Mouse (Mus musculus): ENCODE data around the gene Lrsam1. TPM values are rescaled to one million over a fixed set of nuclear protein-coding genes. Genes with fewer than 3 reads are reported as not detected.

Lrsam1 gene
- total and polyA plus RNA-seq, 3 experiments: 5.0 to 12.8 (median 9.5) TPM

GRCm38 (mm10) chr2:32890280-32890679 is 71.1 kb downstream of the Lrsam1 start:
- peaks cover 56% of the 10 kb centered on the region for H3K4me1 ChIP-seq (ENCODE audit: insufficient read depth, low read depth, low read length)
- DNase-seq (ENCODE audit: low spot score) (no peak), ATAC-seq (ENCODE audit: extremely low read depth, insufficient number of reproducible peaks, low FRiP score, poor library complexity, severe bottlenecking) (no peak)
- no peaks in the 10 kb centered on the region for H3K36me3 ChIP-seq (replicated peaks)
- peaks cover 29% of the 10 kb centered on the region for H3K27me3 ChIP-seq (ENCODE audit: insufficient read depth, low read length)
- no peak for TF ChIP-seq GATA2 (IDR thresholded peaks at IDR 0.05; ENCODE audit: borderline replicate concordance, low read depth, low read length)
- no peak for TF ChIP-seq POLR2AphosphoS5 (IDR thresholded peaks at IDR 0.05; ENCODE audit: insufficient replicate concordance, low read depth, low read length)
- no peak for TF ChIP-seq TAL1 (conservative IDR thresholded peaks at IDR 0.05; ENCODE audit: low read depth, low read length)
- no peak for TF ChIP-seq GATA1 (IDR thresholded peaks at IDR 0.05; ENCODE audit: borderline replicate concordance, low read length)
- TF ChIP-seq CTCF (IDR thresholded peaks at IDR 0.05; ENCODE audit: low read depth, low read length): no peak
- no peak overlapping the region for H3K4me3 ChIP-seq (ENCODE audit: low read depth, low read length)
- peaks cover 4% of the 10 kb centered on the region; the same call in 1 of the 2 replicates for H3K9me3 ChIP-seq (replicated peaks)

GRCm38 (mm10) chr2:32888551-32888950 is 72.9 kb downstream of the Lrsam1 start:
- DNase-seq (ENCODE audit: low spot score): no peak
- Histone ChIP-seq H3K27me3 (ENCODE audit: insufficient read depth, low read length) (peaks cover 40% of the 10 kb centered on the region), H3K9me3 (replicated peaks) (no peaks in the 10 kb centered on the region), H3K4me3 (ENCODE audit: low read depth, low read length) (no peak overlapping the region), H3K4me1 (ENCODE audit: insufficient read depth, low read depth, low read length) (peaks cover 40% of the 10 kb centered on the region), H3K36me3 (replicated peaks) (no peaks in the 10 kb centered on the region)
- TF ChIP-seq POLR2AphosphoS5 (IDR thresholded peaks at IDR 0.05; ENCODE audit: insufficient replicate concordance, low read depth, low read length) (no peak), TAL1 (conservative IDR thresholded peaks at IDR 0.05; ENCODE audit: low read depth, low read length) (no peak), GATA2 (IDR thresholded peaks at IDR 0.05; ENCODE audit: borderline replicate concordance, low read depth, low read length) (no peak), GATA1 (IDR thresholded peaks at IDR 0.05; ENCODE audit: borderline replicate concordance, low read length) (no peak), CTCF (IDR thresholded peaks at IDR 0.05; ENCODE audit: low read depth, low read length) (no peak)
- ATAC-seq (ENCODE audit: extremely low read depth, insufficient number of reproducible peaks, low FRiP score, poor library complexity, severe bottlenecking): no peak

GRCm38 (mm10) chr2:32888029-32888428 is 73.4 kb downstream of the Lrsam1 start:
- Histone ChIP-seq H3K27me3 (ENCODE audit: insufficient read depth, low read length) (peaks cover 41% of the 10 kb centered on the region), H3K36me3 (replicated peaks) (no peaks in the 10 kb centered on the region), H3K9me3 (replicated peaks) (no peaks in the 10 kb centered on the region), H3K4me1 (ENCODE audit: insufficient read depth, low read depth, low read length) (peaks cover 35% of the 10 kb centered on the region), H3K4me3 (ENCODE audit: low read depth, low read length) (no peak overlapping the region)
- DNase-seq (ENCODE audit: low spot score) (no peak), ATAC-seq (ENCODE audit: extremely low read depth, insufficient number of reproducible peaks, low FRiP score, poor library complexity, severe bottlenecking) (no peak)
- no peak for TF ChIP-seq GATA1 (IDR thresholded peaks at IDR 0.05; ENCODE audit: borderline replicate concordance, low read length)
- no peak for TF ChIP-seq CTCF (IDR thresholded peaks at IDR 0.05; ENCODE audit: low read depth, low read length)
- no peak for TF ChIP-seq TAL1 (conservative IDR thresholded peaks at IDR 0.05; ENCODE audit: low read depth, low read length)
- TF ChIP-seq GATA2 (IDR thresholded peaks at IDR 0.05; ENCODE audit: borderline replicate concordance, low read depth, low read length): no peak
- TF ChIP-seq POLR2AphosphoS5 (IDR thresholded peaks at IDR 0.05; ENCODE audit: insufficient replicate concordance, low read depth, low read length): no peak

- TF ChIP-seq GATA2 (IDR thresholded peaks at IDR 0.05; ENCODE audit: borderline replicate concordance, low read depth, low read length) (no peak), GATA1 (IDR thresholded peaks at IDR 0.05; ENCODE audit: borderline replicate concordance, low read length) (no peak), TAL1 (conservative IDR thresholded peaks at IDR 0.05; ENCODE audit: low read depth, low read length) (no peak), CTCF (IDR thresholded peaks at IDR 0.05; ENCODE audit: low read depth, low read length) (no peak), POLR2AphosphoS5 (IDR thresholded peaks at IDR 0.05; ENCODE audit: insufficient replicate concordance, low read depth, low read length) (no peak)
- Histone ChIP-seq H3K9me3 (replicated peaks) (no peaks in the 10 kb centered on the region), H3K36me3 (replicated peaks) (no peaks in the 10 kb centered on the region), H3K27me3 (ENCODE audit: insufficient read depth, low read length) (peaks cover 59% of the 10 kb centered on the region), H3K4me3 (ENCODE audit: low read depth, low read length) (no peak overlapping the region), H3K4me1 (ENCODE audit: insufficient read depth, low read depth, low read length) (peaks cover 17% of the 10 kb centered on the region)
- DNase-seq (ENCODE audit: low spot score) (no peak), ATAC-seq (ENCODE audit: extremely low read depth, insufficient number of reproducible peaks, low FRiP score, poor library complexity, severe bottlenecking) (no peak)
Observed at GRCm38 (mm10) chr2:32884745-32885144, 76.7 kb downstream of the Lrsam1 start.

- TF ChIP-seq CTCF (IDR thresholded peaks at IDR 0.05; ENCODE audit: low read depth, low read length) (no peak), GATA1 (IDR thresholded peaks at IDR 0.05; ENCODE audit: borderline replicate concordance, low read length) (no peak), TAL1 (conservative IDR thresholded peaks at IDR 0.05; ENCODE audit: low read depth, low read length) (no peak), GATA2 (IDR thresholded peaks at IDR 0.05; ENCODE audit: borderline replicate concordance, low read depth, low read length) (no peak), POLR2AphosphoS5 (IDR thresholded peaks at IDR 0.05; ENCODE audit: insufficient replicate concordance, low read depth, low read length) (no peak)
- DNase-seq (ENCODE audit: low spot score): no peak
- H3K36me3 ChIP-seq (replicated peaks): no peaks in the 10 kb centered on the region
- H3K27me3 ChIP-seq (ENCODE audit: insufficient read depth, low read length): peaks cover 66% of the 10 kb centered on the region
- no peaks in the 10 kb centered on the region for H3K9me3 ChIP-seq (replicated peaks)
- no peak for ATAC-seq (ENCODE audit: extremely low read depth, insufficient number of reproducible peaks, low FRiP score, poor library complexity, severe bottlenecking)
- H3K4me1 ChIP-seq (ENCODE audit: insufficient read depth, low read depth, low read length): peaks cover 6% of the 10 kb centered on the region
- no peak overlapping the region for H3K4me3 ChIP-seq (ENCODE audit: low read depth, low read length)
Observed at GRCm38 (mm10) chr2:32882283-32883043, 79.0 kb downstream of the Lrsam1 start.

- H3K9me3 ChIP-seq (replicated peaks): no peaks in the 10 kb centered on the region
- ATAC-seq (ENCODE audit: extremely low read depth, insufficient number of reproducible peaks, low FRiP score, poor library complexity, severe bottlenecking): no peak
- no peak overlapping the region for H3K4me3 ChIP-seq (ENCODE audit: low read depth, low read length)
- peaks cover 70% of the 10 kb centered on the region for H3K27me3 ChIP-seq (ENCODE audit: insufficient read depth, low read length)
- peaks cover 8% of the 10 kb centered on the region for H3K4me1 ChIP-seq (ENCODE audit: insufficient read depth, low read depth, low read length)
- no peak for DNase-seq (ENCODE audit: low spot score)
- TF ChIP-seq TAL1 (conservative IDR thresholded peaks at IDR 0.05; ENCODE audit: low read depth, low read length) (no peak), POLR2AphosphoS5 (IDR thresholded peaks at IDR 0.05; ENCODE audit: insufficient replicate concordance, low read depth, low read length) (no peak), GATA1 (IDR thresholded peaks at IDR 0.05; ENCODE audit: borderline replicate concordance, low read length) (no peak), CTCF (IDR thresholded peaks at IDR 0.05; ENCODE audit: low read depth, low read length) (no peak), GATA2 (IDR thresholded peaks at IDR 0.05; ENCODE audit: borderline replicate concordance, low read depth, low read length) (no peak)
- no peaks in the 10 kb centered on the region for H3K36me3 ChIP-seq (replicated peaks)
Observed at GRCm38 (mm10) chr2:32881723-32882122, 79.7 kb downstream of the Lrsam1 start.
